Mouse (Mus musculus) midbrain, embryonic 11.5 days (tissue): ENCODE data around the gene Chka. TPM values are rescaled to one million over a fixed set of nuclear protein-coding genes. Genes with fewer than 3 reads are reported as not detected.

Experiments
- ATAC-seq: fragments of 200-750 bp; cut with Nextera tagmentation; 2 replicates; pipeline ENCODE4 v1.8.0; 2017; ENCODE audit warnings: moderate TSS enrichment, moderate library complexity; ENCODE audit not compliant: low FRiP score
- DNase-seq: peaks from one replicate; pipeline ENCODE4 v3.0.0; 2015; ENCODE audit warnings: low spot score; ENCODE audit errors: missing footprints
- H3K27ac ChIP-seq: fragments of 300-500 bp; sonication (generic); 2 replicates; pipeline ENCODE4 v1.5.1; 2014; ENCODE audit warnings: low read depth, low read length
- H3K27me3 ChIP-seq: fragments of 300-500 bp; sonication (generic); 2 replicates; pipeline ENCODE4 v1.6.1; 2014; ENCODE audit warnings: mild to moderate bottlenecking, low read length, moderate library complexity, mixed read lengths; ENCODE audit not compliant: control insufficient read depth, insufficient read depth
- H3K36me3 ChIP-seq: fragments of 300-500 bp; sonication (generic); 2 replicates; pipeline ENCODE4 v1.6.1; 2014; ENCODE audit warnings: mild to moderate bottlenecking, low read length, moderate library complexity, mixed read lengths; ENCODE audit not compliant: control insufficient read depth, insufficient read depth
- H3K4me1 ChIP-seq: fragments of 300-500 bp; sonication (generic); 2 replicates; pipeline ENCODE4 v1.6.1; 2014; ENCODE audit warnings: low read length; ENCODE audit not compliant: control insufficient read depth, insufficient read depth
- H3K4me2 ChIP-seq: fragments of 300-500 bp; sonication (generic); 2 replicates; pipeline ENCODE4 v1.6.1; 2014; ENCODE audit warnings: mild to moderate bottlenecking, moderate library complexity
- H3K4me3 ChIP-seq: fragments of 300-500 bp; sonication (generic); 2 replicates; pipeline ENCODE4 v1.5.1; 2014; ENCODE audit warnings: low read depth, low read length
- H3K9ac ChIP-seq: fragments of 300-500 bp; sonication (generic); 2 replicates; pipeline ENCODE4 v1.6.1; 2014; ENCODE audit warnings: low read length
- H3K9me3 ChIP-seq: fragments of 300-500 bp; sonication (generic); 2 replicates; pipeline ENCODE4 v1.6.1; 2016; ENCODE audit warnings: low read length; ENCODE audit not compliant: control insufficient read depth
- WGBS: fragments of 180-500 bp; shearing (Covaris S2); extraction: QIAGEN DNeasy Blood & Tissue Kit; methylation state at CpG from one replicate; pipeline ENCODE4 v1.1.7; 2014; 5-methylcytosine and 5-hydroxymethylcytosine counted together
- polyA plus RNA-seq: library from polyadenylated mRNA; unstranded; fragments of >200 nt; fragmentation: Nextera tagmentation; extraction: Ambion mirVana; gene quantifications from 2 replicates; pipeline ENCODE4 v1.2.1, GENCODE M21; 2014

Gene Chka
- polyA plus RNA-seq, 1 experiment from 2014 or later, result 53.0 TPM

- Histone ChIP-seq H3K4me1 (no peaks in the 10 kb centered on the region; the same call in 1 of the 2 replicates), H3K36me3 (no peaks in the 10 kb centered on the region), H3K4me3 (no peak overlapping the region), H3K27ac (no peak overlapping the region), H3K9me3 (no peaks in the 10 kb centered on the region), H3K9ac (no peak overlapping the region), H3K4me2 (no peak overlapping the region), H3K27me3 (no peaks in the 10 kb centered on the region)
- no peak for DNase-seq
- ATAC-seq, result no peak
- 80% methylated on average over 3 of the region's 3 CpGs for WGBS
Observed at GRCm38 (mm10) chr19:3926279-3926678, 74.7 kb downstream of the Chka start.

GRCm38 (mm10) chr19:3926685-3927084 lies 75.1 kb downstream of the Chka start:
- H3K27me3 ChIP-seq, result no peaks in the 10 kb centered on the region
- H3K27ac ChIP-seq, result no peak overlapping the region
- ATAC-seq, result no peak
- H3K9me3 ChIP-seq, result no peaks in the 10 kb centered on the region
- no peak overlapping the region for H3K4me2 ChIP-seq
- WGBS, result 65% methylated on average over 6 of the region's 6 CpGs
- H3K4me1 ChIP-seq, result no peaks in the 10 kb centered on the region; the same call in 1 of the 2 replicates
- H3K9ac ChIP-seq, result no peak overlapping the region
- DNase-seq, result no peak
- H3K36me3 ChIP-seq, result no peaks in the 10 kb centered on the region
- H3K4me3 ChIP-seq, result no peak overlapping the region

- WGBS, result 85% methylated on average over 4 of the region's 4 CpGs
- Histone ChIP-seq H3K9ac (no peak overlapping the region), H3K27ac (no peak overlapping the region), H3K36me3 (no peaks in the 10 kb centered on the region), H3K27me3 (no peaks in the 10 kb centered on the region), H3K4me1 (no peaks in the 10 kb centered on the region; the same call in 1 of the 2 replicates), H3K4me2 (no peak overlapping the region), H3K4me3 (no peak overlapping the region), H3K9me3 (no peaks in the 10 kb centered on the region)
- DNase-seq (peak; percentile 33), ATAC-seq (no peak)
Observed at GRCm38 (mm10) chr19:3927989-3928388, 76.4 kb downstream of the Chka start.

DNA sequence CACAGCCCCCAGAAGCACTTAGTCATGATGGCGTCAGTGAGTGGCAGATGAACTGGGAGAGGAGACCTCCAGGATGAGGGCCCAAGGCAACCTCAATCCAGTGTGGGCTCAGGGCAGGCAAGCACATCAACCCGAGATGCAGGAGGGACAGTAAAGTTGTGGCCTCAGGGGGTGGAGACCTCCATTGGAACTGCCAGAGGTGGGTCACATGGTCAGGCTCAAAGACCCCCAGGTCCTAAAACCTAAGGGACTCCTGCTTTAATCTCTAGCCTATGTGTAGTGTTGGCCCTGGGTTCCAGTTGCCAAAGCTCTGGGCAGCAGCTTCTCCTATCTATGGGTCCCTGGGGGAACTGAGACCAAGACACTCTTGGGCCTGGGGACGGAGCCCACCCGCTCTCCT lies 77.2 kb downstream of the Chka start:
- H3K9ac ChIP-seq, result no peak overlapping the region
- no peaks in the 10 kb centered on the region for H3K27me3 ChIP-seq
- H3K4me1 ChIP-seq, result no peaks in the 10 kb centered on the region
- no peaks in the 10 kb centered on the region for H3K36me3 ChIP-seq
- no peak overlapping the region for H3K4me3 ChIP-seq
- H3K27ac ChIP-seq, result no peak overlapping the region
- 77% methylated on average over 4 of the region's 4 CpGs for WGBS
- DNase-seq (peak; percentile 76), ATAC-seq (no peak)
- H3K9me3 ChIP-seq, result no peaks in the 10 kb centered on the region
- no peak overlapping the region for H3K4me2 ChIP-seq

GRCm38 (mm10) chr19:3929211-3929941 lies 77.8 kb downstream of the Chka start, which contains the start of gene Aldh3b1:
Gene Aldh3b1, minus strand, starts transcription at chr19:3929808.
- Histone ChIP-seq H3K4me1 (no peaks in the 10 kb centered on the region), H3K4me2 (no peak within 1 kb of the TSS), H3K36me3 (no peaks in the 10 kb centered on the region), H3K27ac (no peak within 1 kb of the TSS), H3K4me3 (no peak within 1 kb of the TSS), H3K27me3 (no peaks in the 10 kb centered on the region), H3K9ac (no peak within 1 kb of the TSS), H3K9me3 (no peaks in the 10 kb centered on the region)
- DNase-seq, result peak; percentile 73
- no peak for ATAC-seq
- WGBS, result 72% methylated on average over 12 of the region's 12 CpGs

DNA sequence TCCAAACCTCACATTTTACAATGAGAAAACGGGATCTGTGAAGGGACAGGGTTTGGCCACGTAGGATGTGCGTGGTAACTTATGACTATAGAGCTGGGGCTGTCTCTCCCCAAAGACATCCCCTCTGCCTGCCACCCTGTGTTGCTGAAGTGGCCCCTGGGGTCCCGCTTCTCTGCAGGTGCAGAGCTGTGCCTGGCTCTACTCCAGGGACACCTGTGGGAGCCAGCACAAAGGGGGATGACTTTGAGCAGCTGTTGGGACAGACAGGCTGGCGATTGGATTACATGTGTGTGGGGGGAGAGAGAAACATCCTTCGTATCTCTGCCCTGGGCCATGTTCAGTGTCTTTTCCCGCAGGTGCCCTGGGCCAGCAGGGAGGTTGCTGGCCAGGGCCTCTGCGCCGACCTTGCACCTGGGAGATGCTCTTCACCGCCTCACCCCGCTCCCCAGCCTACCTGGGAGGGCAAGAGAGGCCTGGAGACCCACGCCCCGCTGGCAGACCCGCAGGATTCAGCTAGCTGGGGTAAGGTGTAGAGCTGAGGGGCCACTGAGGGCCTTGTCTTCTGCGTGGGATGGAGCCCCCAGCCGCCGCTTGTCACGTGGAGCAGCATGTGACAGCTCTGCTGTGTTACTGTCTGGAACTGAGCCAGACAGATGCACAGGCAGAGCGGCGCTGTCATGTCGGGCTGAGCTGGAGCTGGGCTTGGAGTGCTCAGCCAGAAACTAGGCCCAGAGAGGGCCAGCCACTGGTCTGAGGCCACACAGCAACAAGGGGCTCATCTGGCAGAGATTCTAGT lies 78.9 kb downstream of the Chka start:
- ATAC-seq, result no peak
- peak; percentile 23 for DNase-seq
- H3K27ac ChIP-seq, result no peak overlapping the region

DNA sequence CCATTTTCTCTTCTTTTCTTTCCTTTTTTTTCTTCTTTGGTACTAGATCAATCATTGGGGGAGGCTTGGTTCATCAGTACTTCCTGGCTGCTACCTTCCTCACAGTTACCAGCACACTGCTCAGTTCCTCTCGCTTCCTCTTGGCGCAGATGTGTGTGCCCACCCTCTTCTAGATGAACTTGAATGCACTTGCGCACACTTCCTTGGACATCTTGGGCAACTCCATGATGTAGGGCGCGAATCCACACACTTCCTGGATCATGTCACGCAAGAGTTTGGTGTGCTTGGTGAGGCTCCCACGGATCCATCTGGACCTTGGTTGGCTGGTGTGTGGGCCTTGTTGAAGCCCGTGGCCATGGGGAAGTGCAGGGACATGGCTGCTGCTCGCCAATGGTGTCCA lies 80.1 kb downstream of the Chka start:
- H3K9me3 ChIP-seq, result no peaks in the 10 kb centered on the region
- DNase-seq (peak; percentile 45), ATAC-seq (no peak)
- 91% methylated on average over 9 of the region's 9 CpGs for WGBS
- no peaks in the 10 kb centered on the region for H3K36me3 ChIP-seq
- no peak overlapping the region for H3K4me3 ChIP-seq
- H3K27me3 ChIP-seq, result no peaks in the 10 kb centered on the region; the same call in 1 of the 2 replicates
- H3K4me1 ChIP-seq, result peaks cover 8% of the 10 kb centered on the region
- no peak overlapping the region for H3K27ac ChIP-seq
- H3K9ac ChIP-seq, result no peak overlapping the region
- no peak overlapping the region for H3K4me2 ChIP-seq

More for the DNA sequence above, 78.9 kb downstream of the Chka start:
- no peak overlapping the region for H3K4me3 ChIP-seq
- no peak overlapping the region for H3K4me2 ChIP-seq
- H3K27me3 ChIP-seq, result no peaks in the 10 kb centered on the region
- WGBS, result 78% methylated on average over 21 of the region's 21 CpGs
- H3K36me3 ChIP-seq, result no peaks in the 10 kb centered on the region
- H3K4me1 ChIP-seq, result peaks cover 2% of the 10 kb centered on the region; the same call in 1 of the 2 replicates
- no peaks in the 10 kb centered on the region for H3K9me3 ChIP-seq
- no peak overlapping the region for H3K9ac ChIP-seq

DNA sequence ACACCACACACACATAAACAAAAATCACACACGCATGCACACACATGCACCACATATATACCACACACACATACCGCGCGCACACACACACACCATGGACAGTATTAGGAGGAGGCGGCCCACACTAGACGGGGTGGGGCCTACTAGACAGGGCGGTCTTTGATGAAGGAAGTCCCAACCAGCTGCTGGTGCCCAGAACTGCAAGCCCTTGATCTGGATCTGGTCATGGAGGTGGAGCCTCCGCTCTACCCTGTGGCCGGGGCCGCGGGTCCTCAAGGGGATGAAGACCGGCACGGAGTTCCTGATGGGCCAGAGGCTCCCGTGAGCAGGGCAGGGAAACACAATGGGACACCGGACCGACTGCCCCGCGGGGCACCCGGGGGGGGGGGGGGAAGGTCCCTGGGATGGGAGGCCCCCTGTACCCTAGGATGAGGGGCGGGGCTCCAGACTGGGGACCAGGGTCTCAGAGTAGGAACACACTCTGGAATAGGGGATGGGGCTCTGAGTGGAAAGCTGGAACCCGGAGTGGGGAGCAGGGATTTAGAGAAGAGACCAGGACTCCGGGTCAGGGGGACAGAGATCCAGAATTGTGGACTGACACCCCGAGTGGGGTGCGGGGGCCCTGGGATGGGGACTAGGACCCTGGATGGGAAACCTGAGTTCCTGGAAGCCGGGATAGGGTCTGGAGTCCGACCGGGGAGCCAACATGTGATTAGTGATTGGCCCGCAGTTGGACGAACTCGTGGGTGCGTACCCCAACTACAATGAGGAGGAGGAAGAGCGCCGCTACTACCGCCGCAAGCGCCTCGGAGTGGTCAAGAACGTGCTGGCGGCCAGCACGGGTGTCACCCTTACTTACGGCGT lies 83.7 kb downstream of the Chka start, which contains the start of gene Unc93b1:
Gene Unc93b1 (plus strand): TSS at position 155 of the 864 bp plus-strand sequence.
- Histone ChIP-seq H3K4me1 (peaks cover 8% of the 10 kb centered on the region), H3K36me3 (no peaks in the 10 kb centered on the region), H3K9me3 (no peaks in the 10 kb centered on the region), H3K4me2 (peak within 1 kb of the TSS; percentile 67), H3K27ac (no peak within 1 kb of the TSS), H3K27me3 (no peaks in the 10 kb centered on the region; the same call in 1 of the 2 replicates), H3K9ac (peak within 1 kb of the TSS; percentile 48), H3K4me3 (peak within 1 kb of the TSS; percentile 35)
- ATAC-seq (peak; percentile 81), DNase-seq (peak; percentile 88)
- WGBS, result 6% methylated on average over 42 of the region's 42 CpGs
